Mouse (Mus musculus) A20 (cell line): ENCODE measurements around the gene Gpam.
A peak's percentile ranks its signal among the peaks of the same experiment; 100 is the strongest.

Source experiments
- DNase-seq: peaks from one replicate; pipeline ENCODE4 v3.0.0-alpha.2; 2011; ENCODE audit warnings: low read depth, low spot score

Gene Gpam

GRCm38 (mm10) chr19:55103081-55103830 lies 23.8 kb downstream of the Gpam start:
- no peak for DNase-seq

GRCm38 (mm10) chr19:55101659-55102058 lies 25.4 kb downstream of the Gpam start:
- no peak for DNase-seq

GRCm38 (mm10) chr19:55100227-55101140 lies 26.6 kb downstream of the Gpam start:
- no peak for DNase-seq

GRCm38 (mm10) chr19:55099184-55100160 lies 27.6 kb downstream of the Gpam start:
- DNase-seq: peak; percentile 92

GRCm38 (mm10) chr19:55098409-55099183 lies 28.4 kb downstream of the Gpam start:
- DNase-seq: peak; percentile 64

GRCm38 (mm10) chr19:55097396-55097967 lies 29.6 kb downstream of the Gpam start:
- no peak for DNase-seq

GRCm38 (mm10) chr19:55096666-55097065 lies 30.4 kb downstream of the Gpam start:
- no peak for DNase-seq

GRCm38 (mm10) chr19:55095547-55095946 lies 31.5 kb downstream of the Gpam start:
- no peak for DNase-seq

GRCm38 (mm10) chr19:55091602-55092413 lies 35.2 kb downstream of the Gpam start:
- no peak for DNase-seq

GRCm38 (mm10) chr19:55090885-55091284 lies 36.2 kb downstream of the Gpam start:
- no peak for DNase-seq

- no peak for DNase-seq
Measured at GRCm38 (mm10) chr19:55090142-55090541, 36.9 kb downstream of the Gpam start.

GRCm38 (mm10) chr19:55087776-55088175 lies 39.3 kb downstream of the Gpam start:
- no peak for DNase-seq

- no peak for DNase-seq
Measured at GRCm38 (mm10) chr19:55085857-55086185, 41.2 kb downstream of the Gpam start.

GRCm38 (mm10) chr19:55084971-55085856 lies 41.8 kb downstream of the Gpam start:
- no peak for DNase-seq

- DNase-seq: no peak
Measured at GRCm38 (mm10) chr19:55076822-55077221, 50.2 kb downstream of the Gpam start.

- DNase-seq: peak; percentile 10
Measured at GRCm38 (mm10) chr19:55073004-55073403, 54.0 kb downstream of the Gpam start.

- no peak for DNase-seq
Measured at GRCm38 (mm10) chr19:55069054-55069453, 58.0 kb downstream of the Gpam start.

- DNase-seq: peak; percentile 17
Measured at GRCm38 (mm10) chr19:55063272-55063671, 63.8 kb downstream of the Gpam start.

GRCm38 (mm10) chr19:55062501-55062900 lies 64.5 kb downstream of the Gpam start:
- DNase-seq: no peak
